Mouse (Mus musculus): ENCODE measurements at regions not wholly inside any gene's neighbourhood (a gene's known extent, or its start where the extent isn't known, plus 50 kb on each side); places are given as distances from the start of the nearest gene placed in this dataset.

GRCm38 (mm10) chr10:113285483-113285882 is 356.7 kb upstream of the Atxn7l3b start:
- peak overlapping the region; percentile 41; the same call in 1 of the 2 replicates for H3K27ac ChIP-seq (ENCODE audit: low read length)
- no peaks in the 10 kb centered on the region for H3K9me3 ChIP-seq (replicated peaks; ENCODE audit: control insufficient read depth, low read length)
- no peaks in the 10 kb centered on the region for H3K27me3 ChIP-seq (ENCODE audit: control insufficient read depth, insufficient read depth, low read depth, low read length)
- H3K36me3 ChIP-seq (ENCODE audit: control insufficient read depth, insufficient read depth) = no peaks in the 10 kb centered on the region
- no peak overlapping the region for H3K4me3 ChIP-seq (ENCODE audit: low read depth, low read length)
- ATAC-seq (ENCODE audit: low read depth) = peak; percentile 76
- H3K9ac ChIP-seq (ENCODE audit: low read depth, low read length) = no peak overlapping the region
- no peak overlapping the region for H3K4me2 ChIP-seq (ENCODE audit: low read depth, low read length)
- no peaks in the 10 kb centered on the region for H3K4me1 ChIP-seq (ENCODE audit: control insufficient read depth, low read depth, low read length)

DNA sequence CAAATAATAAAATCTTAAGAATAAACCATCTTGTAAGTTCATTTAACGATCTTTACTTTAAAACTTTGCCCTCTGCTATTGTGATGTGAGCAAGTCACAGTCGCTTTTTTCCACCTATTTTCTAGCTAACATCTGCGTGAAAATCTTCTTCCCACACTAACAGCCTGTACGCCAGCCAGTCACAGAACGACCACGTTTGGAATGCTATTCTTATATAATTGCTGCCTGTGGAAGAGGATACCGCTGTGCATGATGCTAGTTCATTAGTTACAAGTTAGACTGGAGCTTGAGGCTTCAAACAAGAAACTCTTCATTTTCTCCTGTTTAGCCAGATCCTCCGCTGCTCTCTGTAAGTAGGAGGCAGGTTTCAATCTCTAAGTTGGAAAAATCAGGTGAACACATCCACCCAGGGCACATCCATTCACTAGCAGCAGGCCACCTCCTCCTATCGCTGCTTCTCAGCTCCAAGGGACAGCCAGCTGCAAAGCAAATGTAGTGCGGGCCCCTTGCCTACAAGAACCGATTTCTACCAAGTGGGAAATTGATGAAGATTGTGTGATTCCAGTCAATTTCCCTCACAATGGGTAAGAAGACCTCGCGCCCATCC is 312.1 kb upstream of the Atxn7l3b start:
- no peak overlapping the region for H3K4me3 ChIP-seq (ENCODE audit: low read depth, low read length)
- H3K9ac ChIP-seq (ENCODE audit: low read depth, low read length) = no peak overlapping the region
- no peak overlapping the region for H3K4me2 ChIP-seq (ENCODE audit: low read depth, low read length)
- H3K4me1 ChIP-seq (ENCODE audit: control insufficient read depth, low read depth, low read length) = no peaks in the 10 kb centered on the region
- no peaks in the 10 kb centered on the region for H3K36me3 ChIP-seq (ENCODE audit: control insufficient read depth, insufficient read depth)
- no peak for ATAC-seq (ENCODE audit: low read depth)
- H3K27me3 ChIP-seq (ENCODE audit: control insufficient read depth, insufficient read depth, low read depth, low read length) = no peaks in the 10 kb centered on the region
- no peaks in the 10 kb centered on the region for H3K9me3 ChIP-seq (replicated peaks; ENCODE audit: control insufficient read depth, low read length)
- no peak overlapping the region for H3K27ac ChIP-seq (ENCODE audit: low read length)
- WGBS (ENCODE audit: insufficient replicate concordance) = 69% methylated on average over 13 of the region's 13 CpGs
